Mouse (Mus musculus) olfactory bulb, adult 2 months (tissue): ENCODE data around the gene Arid5b.

Experiments used
- CTCF ChIP-seq: fragments of 200-500 bp; IDR thresholded peaks from 2 replicates; pipeline ENCODE4 v1.5.1; 2012; ENCODE audit warnings: low read depth, mild to moderate bottlenecking, low read length, moderate library complexity; ENCODE audit not compliant: insufficient read depth
- POLR2A ChIP-seq: fragments of 200-500 bp; IDR thresholded peaks from 2 replicates; pipeline ENCODE4 v1.6.1; 2012; ENCODE audit warnings: mild to moderate bottlenecking, low read depth, low read length, moderate library complexity; ENCODE audit not compliant: insufficient read depth

DNA sequence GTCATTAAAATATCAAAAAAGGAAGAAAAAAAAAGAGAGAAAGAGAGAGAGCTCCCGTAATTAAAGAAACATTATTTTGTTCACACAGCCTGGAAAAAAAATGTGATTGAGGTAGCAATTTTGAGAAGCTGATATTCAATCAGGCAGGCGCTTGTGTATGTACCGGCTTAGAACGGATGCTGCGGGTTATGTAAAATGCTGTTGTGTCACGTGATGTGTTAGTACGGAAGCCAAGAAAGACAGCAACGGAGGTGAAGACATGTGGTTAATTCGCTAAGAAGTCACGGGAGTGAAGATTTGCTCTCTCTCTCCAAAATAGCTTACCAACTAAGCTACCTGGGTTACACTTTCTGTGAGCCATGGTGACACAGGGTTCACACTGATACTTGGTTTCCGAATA lies 45.5 kb upstream of the Arid5b start:
- TF ChIP-seq POLR2A (no peak), CTCF (no peak)
